Mouse (Mus musculus): ENCODE measurements around the gene Lcmt2. TPM values are rescaled to one million over a fixed set of nuclear protein-coding genes. Genes with fewer than 3 reads are reported as not detected.
"Not testable (repeated sequence)": the region's sequence is repeated elsewhere in the genome, so short reads cannot be mapped to it uniquely, and the experiment has no call there.

Lcmt2 gene
- total RNA-seq, 2 experiments from 2014 or later = 8.1 to 8.5 TPM

DNA sequence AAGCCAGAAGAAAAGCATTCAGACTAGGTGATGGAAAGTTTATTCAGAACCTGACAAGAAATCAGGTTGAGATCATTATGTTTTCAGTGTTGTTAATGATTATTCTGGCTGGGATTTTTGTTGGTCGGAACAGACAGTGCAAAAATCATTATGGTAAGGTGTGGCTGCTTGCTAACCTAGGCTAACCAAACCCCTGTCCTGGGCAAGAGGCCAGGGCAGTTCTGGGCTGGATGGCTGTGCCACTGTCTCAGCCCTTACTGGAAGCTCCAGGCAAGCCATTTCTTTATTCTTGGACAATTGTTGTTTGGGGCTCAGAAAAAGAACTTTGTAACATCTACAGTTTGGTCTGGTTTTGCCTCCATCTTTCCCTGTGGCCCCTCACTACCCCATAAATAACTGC is 12.9 kb downstream of the Lcmt2 start:
- no peak for DNase-seq (ENCODE audit: low spot score in 2 of 2)
- intact Hi-C loops (cut with DNase I) = no loop called here

DNA sequence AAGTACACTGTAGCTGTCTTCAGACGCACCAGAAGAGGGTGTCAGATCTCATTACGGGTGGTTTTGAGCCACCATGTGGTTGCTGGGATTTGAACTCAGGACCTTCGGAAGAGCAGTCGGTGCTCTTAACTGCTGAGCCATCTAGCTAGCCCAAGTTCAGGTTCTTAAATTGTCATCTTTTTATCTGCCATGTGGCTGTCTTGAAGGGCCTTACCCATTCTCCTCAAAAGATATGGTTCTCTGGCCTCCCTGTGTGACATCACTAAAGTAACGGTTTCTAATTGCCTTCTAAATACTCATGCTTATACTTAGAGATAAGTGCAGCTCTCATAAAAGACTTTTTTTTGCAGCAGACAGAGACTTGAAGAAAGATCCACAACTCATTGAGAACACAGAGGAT is 14.2 kb downstream of the Lcmt2 start:
- intact Hi-C loops (cut with DNase I); DNase-seq (ENCODE audit: low spot score in 2 of 2): not testable (repeated sequence)

DNA sequence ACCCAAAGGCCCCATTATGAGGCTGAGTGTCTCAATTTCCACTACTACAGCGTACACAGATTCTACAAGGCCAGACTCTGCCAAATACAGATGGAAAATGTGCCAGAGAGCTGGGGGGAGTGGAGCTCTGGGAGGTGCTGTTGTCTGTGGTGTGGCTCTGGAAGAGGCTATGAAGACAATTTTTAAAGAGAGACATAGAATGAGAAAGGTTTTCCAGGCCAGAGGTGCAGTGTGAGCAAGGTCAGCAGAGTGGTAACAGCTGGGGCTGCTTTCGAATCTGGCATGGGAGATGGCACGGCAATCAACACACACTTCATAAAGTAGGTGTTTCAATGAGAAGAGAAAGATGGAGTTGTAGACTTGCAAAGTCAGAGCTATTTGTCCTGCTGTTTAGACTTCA is 21.2 kb downstream of the Lcmt2 start:
- intact Hi-C loops (cut with DNase I) = no loop called here
- DNase-seq (ENCODE audit: low spot score in 2 of 2) = no peak

DNA sequence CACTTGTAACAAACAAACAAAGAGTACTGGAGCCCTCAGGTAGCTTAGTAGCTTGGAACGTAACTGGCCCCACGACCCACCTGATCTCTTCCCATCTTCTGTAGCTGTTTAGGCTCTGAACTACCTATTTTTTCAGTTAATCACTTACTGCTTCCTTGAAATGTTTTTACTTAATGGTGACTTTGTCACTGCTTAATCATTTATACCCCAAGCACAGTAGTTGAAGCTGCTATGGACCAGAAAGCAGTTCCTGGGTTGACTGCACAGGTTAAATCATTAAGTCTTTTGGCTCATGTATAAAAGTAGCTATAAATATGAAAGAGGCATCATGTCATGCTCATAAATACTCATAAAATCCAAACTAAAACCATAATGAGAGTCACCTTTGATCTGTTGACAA is 25.0 kb downstream of the Lcmt2 start:
- intact Hi-C loops (cut with DNase I) = no loop called here

DNA sequence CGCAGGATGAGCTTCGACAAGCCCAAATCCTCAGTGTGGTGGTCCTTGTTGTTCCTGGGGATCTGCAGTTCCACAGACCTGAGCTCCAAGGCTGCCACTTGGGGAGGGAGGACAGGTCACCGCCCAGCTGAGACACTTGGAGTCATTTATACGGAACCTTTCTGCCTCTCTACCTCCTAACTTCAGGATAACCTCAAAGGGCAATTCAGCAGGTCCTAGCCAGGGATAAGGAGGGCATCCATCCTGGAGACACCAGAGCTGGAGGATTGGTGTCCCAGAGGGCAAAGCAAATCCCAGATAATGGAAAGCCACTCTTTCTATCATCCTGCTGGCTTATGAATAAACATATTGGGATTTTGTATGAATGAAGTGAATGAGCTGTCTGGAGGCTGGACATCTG is 30.8 kb downstream of the Lcmt2 start, which contains the start of gene Tgm7:
Tgm7 (minus strand) TSS at position 101 of the 400 bp plus-strand sequence.
- intact Hi-C loops (cut with DNase I) = no loop called here

More for the DNA sequence above, 25.0 kb downstream of the Lcmt2 start:
- no peak for DNase-seq (ENCODE audit: low spot score in 2 of 2)

DNA sequence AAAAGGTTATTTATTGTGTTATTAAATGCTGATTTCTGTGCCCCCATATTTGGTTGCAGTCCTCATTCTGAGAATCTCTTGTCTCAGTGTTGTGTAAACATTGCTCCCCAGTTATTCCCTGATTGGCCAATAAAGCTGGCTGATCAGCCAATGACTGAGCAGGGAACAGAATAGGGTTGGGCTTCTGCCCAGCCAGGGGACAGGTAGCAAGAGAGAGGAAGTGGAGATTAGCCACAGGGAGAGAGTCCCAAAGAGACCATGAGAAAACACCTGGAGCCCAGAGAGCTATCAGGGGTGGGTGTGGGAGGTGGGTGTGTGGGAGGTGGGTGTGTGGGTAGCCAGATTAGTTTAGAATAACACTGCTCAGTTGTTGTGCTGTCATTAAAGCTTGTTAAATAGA is 34.5 kb downstream of the Lcmt2 start:
- intact Hi-C loops (cut with DNase I) = no loop called here
- DNase-seq (ENCODE audit: low spot score in 2 of 2) = no peak

More for the DNA sequence above, 30.8 kb downstream of the Lcmt2 start, which contains the start of gene Tgm7:
- DNase-seq (ENCODE audit: low spot score in 2 of 2) = no peak

DNA sequence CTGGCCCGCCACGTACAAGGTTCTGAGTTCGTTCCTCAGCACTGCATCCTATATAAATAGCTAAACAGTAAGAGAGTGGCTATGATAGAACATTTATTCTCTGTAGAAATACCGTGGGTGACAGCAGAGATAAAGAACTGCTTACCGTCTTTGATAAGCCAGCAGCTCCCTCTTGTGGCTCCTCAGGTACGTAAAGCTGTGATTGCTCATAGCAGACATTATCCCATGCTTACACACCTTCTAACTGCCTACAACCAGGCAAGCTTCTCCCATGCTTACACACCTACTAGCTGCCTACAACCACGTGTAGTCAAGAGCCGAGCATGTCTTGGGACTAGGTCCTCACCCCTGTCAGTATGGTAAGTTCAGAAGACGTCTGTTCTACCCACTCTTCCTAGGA is 38.4 kb downstream of the Lcmt2 start:
- intact Hi-C loops (cut with DNase I) = loop anchor here (2.0 kb wide), 2 partner anchors 61 to 125 kb away; partner anchors contain the start of gene Tmem62
- peak; percentile 83 to 87 for DNase-seq (ENCODE audit: low spot score in 2 of 2)

DNA sequence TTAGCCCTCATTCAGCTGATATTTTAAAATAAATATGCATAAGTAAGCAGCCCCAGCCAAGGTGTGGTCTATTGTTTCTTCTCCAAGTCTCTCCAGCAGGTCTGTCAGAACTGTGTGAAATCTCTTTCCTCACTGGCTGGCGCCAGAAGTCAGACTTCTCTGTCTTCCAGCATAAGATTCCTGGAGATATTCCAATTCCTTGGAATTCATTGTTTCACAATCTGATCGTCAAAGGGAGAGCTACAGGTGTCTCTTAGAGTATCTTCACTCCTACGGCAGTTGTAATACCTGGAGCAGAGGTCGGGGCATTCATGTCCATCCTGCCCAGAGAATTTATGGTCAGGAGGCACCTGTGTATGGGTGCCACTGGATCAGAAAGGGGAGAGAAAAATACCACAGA is 50.7 kb downstream of the Lcmt2 start:
- DNase-seq (ENCODE audit: low spot score in 2 of 2) = no peak
- intact Hi-C loops (cut with DNase I) = no loop called here

DNA sequence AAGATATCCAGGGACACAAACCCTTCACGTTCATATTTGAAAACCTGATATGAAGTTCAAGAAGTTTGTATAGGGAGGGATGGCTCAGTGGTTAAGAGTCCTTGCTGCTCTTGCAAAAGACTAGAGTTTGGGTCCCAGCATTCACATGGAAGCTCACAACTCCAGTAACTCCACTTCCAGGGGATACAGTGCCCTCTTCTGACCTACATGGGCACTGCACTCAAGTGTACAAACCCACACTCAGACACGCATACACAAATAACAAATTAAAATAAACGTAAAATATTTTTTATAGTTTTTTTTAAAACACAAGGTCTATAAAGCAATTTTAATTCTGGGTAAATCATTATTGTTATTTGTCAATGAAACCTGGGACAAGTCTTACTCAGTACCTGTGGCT is 51.9 kb downstream of the Lcmt2 start:
- intact Hi-C loops (cut with DNase I) = no loop called here
- no peak for DNase-seq (ENCODE audit: low spot score in 2 of 2)

DNA sequence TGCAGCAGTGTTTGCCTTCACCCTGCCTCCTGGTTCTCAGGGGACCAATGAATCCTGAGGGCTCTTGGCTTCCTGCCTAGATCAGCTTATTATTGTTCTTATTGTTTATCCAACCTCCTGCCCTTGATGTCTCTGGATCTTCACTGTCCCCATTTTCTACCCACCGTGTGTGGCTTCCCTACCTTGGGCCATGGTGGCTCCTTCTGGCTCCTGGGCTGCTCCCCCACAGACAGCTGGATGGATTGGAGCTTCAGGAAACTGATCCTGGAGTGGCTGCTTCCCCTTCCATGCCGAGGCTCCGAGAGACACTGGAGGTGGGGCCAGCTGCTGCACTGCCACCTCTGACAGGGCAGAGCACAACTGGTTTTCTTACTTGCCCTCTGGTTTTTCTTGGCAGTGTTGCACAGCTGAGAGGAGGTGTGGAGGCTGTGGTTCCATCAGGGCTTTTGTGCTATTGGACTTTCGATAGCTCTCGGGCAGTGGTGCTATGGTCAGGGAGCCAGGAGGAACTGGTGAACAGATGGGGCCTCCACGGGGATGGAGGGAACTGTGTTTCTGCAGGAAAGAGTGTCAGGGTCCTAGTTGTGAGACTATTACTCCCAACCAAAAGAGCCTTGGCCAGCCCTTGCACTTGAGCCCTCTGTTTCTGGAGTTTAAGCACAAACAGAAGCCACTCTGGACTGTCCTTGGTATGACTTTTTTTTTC is 54.8 kb downstream of the Lcmt2 start, which contains the start of gene Tgm5:
Tgm5 (minus strand) TSS at position 362 of the 706 bp plus-strand sequence.
- no peak for DNase-seq (ENCODE audit: low spot score in 2 of 2)
- intact Hi-C loops (cut with DNase I) = no loop called here

DNA sequence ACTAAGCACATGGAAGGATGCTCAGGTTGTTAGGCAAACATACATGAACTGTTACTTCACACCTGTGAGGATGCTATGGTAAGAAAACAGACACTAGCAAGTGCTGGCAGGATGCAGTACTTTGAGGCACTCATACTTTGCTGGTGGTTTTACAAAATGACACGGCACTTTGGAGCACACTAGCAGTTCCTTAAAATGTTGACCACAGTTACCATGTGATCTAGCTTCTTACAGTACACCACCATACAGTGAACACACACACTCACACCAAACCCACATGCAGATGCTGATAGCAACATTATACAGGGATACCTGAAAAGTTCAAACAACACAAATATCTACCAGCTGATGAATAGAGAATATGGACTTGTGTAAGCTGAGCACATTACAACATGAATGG is 57.8 kb downstream of the Lcmt2 start:
- no peak for DNase-seq (ENCODE audit: low spot score in 2 of 2)
- intact Hi-C loops (cut with DNase I) = no loop called here

Other genes starting within 250 kb of the Lcmt2 start
- 10 to 100 TPM; 39.3 to 40.4 TPM for gene Ubr1, start 169.9 kb downstream of the Lcmt2 start, total RNA-seq (2021)
- gene Tmem62, start 163.6 kb downstream of the Lcmt2 start, total RNA-seq (2021) = 10 to 100 TPM; 23.9 to 24.4 TPM
- 10 to 100 TPM; 53.7 to 57.9 TPM for gene Ccndbp1, start 132.2 kb downstream of the Lcmt2 start, total RNA-seq (2021)
- under 1 TPM in 1 of 2 experiments, not detected in 1; 0.13 TPM for gene Epb42, start 103.6 kb downstream of the Lcmt2 start, total RNA-seq (2021)
- not detected for gene Tgm5, start 54.8 kb downstream of the Lcmt2 start, total RNA-seq (2021)
- under 1 TPM in 1 of 2 experiments, not detected in 1; 0.15 TPM for gene Tgm7, start 30.9 kb downstream of the Lcmt2 start, total RNA-seq (2021)
- gene Adal, start 225 bp downstream of the Lcmt2 start, total RNA-seq (2021) = 10 to 100 TPM; 13.7 to 20.1 TPM
- gene Tubgcp4, start 30.0 kb upstream of the Lcmt2 start, total RNA-seq (2021) = 10 to 100 TPM; 38.0 to 38.1 TPM
- gene Zscan29, start 30.5 kb upstream of the Lcmt2 start, total RNA-seq (2021) = 1 to 10 TPM; 6.1 to 6.3 TPM
- 100 to 1,000 TPM; 136 to 152 TPM for gene Trp53bp1, start 130.8 kb upstream of the Lcmt2 start, total RNA-seq (2021)
- gene Map1a, start 148.9 kb upstream of the Lcmt2 start, total RNA-seq (2021) = 100 to 1,000 TPM; 489 to 493 TPM
- gene Ppip5k1, start 214.7 kb upstream of the Lcmt2 start, total RNA-seq (2021) = 10 to 100 TPM; 83.7 to 90.9 TPM
- 100 to 1,000 TPM; 399 to 404 TPM for gene Ckmt1, start 217.1 kb upstream of the Lcmt2 start, total RNA-seq (2021)
- gene Strc, start 246.5 kb upstream of the Lcmt2 start, total RNA-seq (2021) = under 1 TPM in 1 of 2 experiments, not detected in 1; 0.29 TPM